Mouse (Mus musculus): ENCODE data around the gene Zdhhc9.
A peak's percentile ranks its signal among the peaks of the same experiment; 100 is the strongest.
"Not testable (repeated sequence)": the region's sequence is repeated elsewhere in the genome, so short reads cannot be mapped to it uniquely, and the experiment has no call there.

Gene Zdhhc9

GRCm38 (mm10) chrX:48208519-48209185 lies at the start of gene Zdhhc9:
Gene Zdhhc9, minus strand, starts transcription at chrX:48208878.
- peak; percentile 63 for DNase-seq (ENCODE audit: extremely low spot score, low read depth, low spot score)

GRCm38 (mm10) chrX:48257011-48257410 lies 48.3 kb upstream of the Zdhhc9 start:
- DNase-seq (ENCODE audit: extremely low spot score, low read depth, low spot score): no peak

- DNase-seq (ENCODE audit: extremely low spot score, low read depth, low spot score): peak; percentile 90
These were observed 47.9 kb upstream of the Zdhhc9 start, which contains the start of gene Utp14a for GRCm38 (mm10) chrX:48256468-48257007. Gene Utp14a, plus strand, starts transcription at chrX:48256862.

- DNase-seq (ENCODE audit: extremely low spot score, low read depth, low spot score): peak; percentile 22
These were observed 47.3 kb upstream of the Zdhhc9 start for GRCm38 (mm10) chrX:48255830-48256428.

- DNase-seq (ENCODE audit: extremely low spot score, low read depth, low spot score): no peak
These were observed 25.7 kb upstream of the Zdhhc9 start for GRCm38 (mm10) chrX:48234417-48234816.

GRCm38 (mm10) chrX:48226225-48226624 lies 17.5 kb upstream of the Zdhhc9 start:
- DNase-seq (ENCODE audit: extremely low spot score, low read depth, low spot score): no peak

GRCm38 (mm10) chrX:48222706-48223105 lies 14.0 kb upstream of the Zdhhc9 start:
- no peak for DNase-seq (ENCODE audit: extremely low spot score, low read depth, low spot score)

GRCm38 (mm10) chrX:48219468-48219867 lies 10.8 kb upstream of the Zdhhc9 start:
- DNase-seq (ENCODE audit: extremely low spot score, low read depth, low spot score): no peak

- DNase-seq (ENCODE audit: extremely low spot score, low read depth, low spot score): not testable (repeated sequence)
These were observed 1.1 kb upstream of the Zdhhc9 start for GRCm38 (mm10) chrX:48209746-48210145.

- DNase-seq (ENCODE audit: extremely low spot score, low read depth, low spot score): no peak
These were observed 754 bp downstream of the Zdhhc9 start for GRCm38 (mm10) chrX:48207761-48208487.

GRCm38 (mm10) chrX:48204469-48204868 lies 4.2 kb downstream of the Zdhhc9 start:
- no peak for DNase-seq (ENCODE audit: extremely low spot score, low read depth, low spot score)

- DNase-seq (ENCODE audit: extremely low spot score, low read depth, low spot score): no peak
These were observed 4.9 kb downstream of the Zdhhc9 start for GRCm38 (mm10) chrX:48203763-48204162.

- no peak for DNase-seq (ENCODE audit: extremely low spot score, low read depth, low spot score)
These were observed 5.7 kb downstream of the Zdhhc9 start for GRCm38 (mm10) chrX:48202995-48203394.

GRCm38 (mm10) chrX:48202436-48202835 lies 6.2 kb downstream of the Zdhhc9 start:
- DNase-seq (ENCODE audit: extremely low spot score, low read depth, low spot score): no peak

GRCm38 (mm10) chrX:48201973-48202372 lies 6.7 kb downstream of the Zdhhc9 start:
- no peak for DNase-seq (ENCODE audit: extremely low spot score, low read depth, low spot score)

GRCm38 (mm10) chrX:48200699-48201098 lies 8.0 kb downstream of the Zdhhc9 start:
- DNase-seq (ENCODE audit: extremely low spot score, low read depth, low spot score): no peak

GRCm38 (mm10) chrX:48199026-48199425 lies 9.7 kb downstream of the Zdhhc9 start:
- no peak for DNase-seq (ENCODE audit: extremely low spot score, low read depth, low spot score)

GRCm38 (mm10) chrX:48197856-48198255 lies 10.8 kb downstream of the Zdhhc9 start:
- no peak for DNase-seq (ENCODE audit: extremely low spot score, low read depth, low spot score)

GRCm38 (mm10) chrX:48193235-48194152 lies 15.2 kb downstream of the Zdhhc9 start:
- no peak for DNase-seq (ENCODE audit: extremely low spot score, low read depth, low spot score)

GRCm38 (mm10) chrX:48191261-48191660 lies 17.4 kb downstream of the Zdhhc9 start:
- DNase-seq (ENCODE audit: extremely low spot score, low read depth, low spot score): no peak

- no peak for DNase-seq (ENCODE audit: extremely low spot score, low read depth, low spot score)
These were observed 24.0 kb downstream of the Zdhhc9 start for GRCm38 (mm10) chrX:48184703-48185102.

Measured in hindlimb bud, embryonic 11.5 days (tissue).